Mouse (Mus musculus): ENCODE measurements around the gene Slc22a2. TPM values are rescaled to one million over a fixed set of nuclear protein-coding genes. Genes with fewer than 3 reads are reported as not detected.

Slc22a2 gene
- polyA plus RNA-seq (2017; shearing (Covaris generic)) = 4.8 TPM

GRCm38 (mm10) chr17:12583991-12584390, at the start of gene Slc22a2:
Gene Slc22a2, plus strand, starts transcription at chr17:12584132.

GRCm38 (mm10) chr17:12675646-12676045, 91.7 kb downstream of the Slc22a2 start, which contains the start of gene Slc22a1:
Gene Slc22a1, minus strand, starts transcription at chr17:12675829.

Other genes starting within 250 kb of the Slc22a2 start
- not detected for gene Plg, start 205.5 kb upstream of the Slc22a2 start, polyA plus RNA-seq (2017; shearing (Covaris generic))
- gene Slc22a3, start 76.4 kb upstream of the Slc22a2 start, polyA plus RNA-seq (2017; shearing (Covaris generic)) = not detected
- 0.24 TPM for gene Slc22a1, start 91.7 kb downstream of the Slc22a2 start, polyA plus RNA-seq (2017; shearing (Covaris generic))
- 36.0 TPM for gene Igf2r, start 185.5 kb downstream of the Slc22a2 start, polyA plus RNA-seq (2017; shearing (Covaris generic))

Data from activated CD4-positive, CD25-positive, alpha-beta regulatory T cell, adult 9 weeks (primary cell).